Mouse (Mus musculus) heart, postnatal 25 days (tissue): ENCODE measurements around the gene Cdh4. TPM values are rescaled to one million over a fixed set of nuclear protein-coding genes. Genes with fewer than 3 reads are reported as not detected.

Experiments
- DNase-seq: peaks from one replicate; pipeline ENCODE4 v3.0.0; 2022; ENCODE audit warnings: low spot score
- intact Hi-C: fragments of 180-260 bp; cut with DNase I; formaldehyde crosslinking; loops from one replicate; pipeline ENCODE4 v1.15.1; 2025
- total RNA-seq, 2 experiments: library from RNA; stranded (reverse); gene quantifications; 2 replicates each; pipeline ENCODE4 v1.2.3; 2021

Gene Cdh4
- total RNA-seq, 2 experiments from 2014 or later, result 0.44 to 0.61 TPM

- no peak for DNase-seq
- intact Hi-C loops, result no loop called here
Observed at GRCm38 (mm10) chr2:179581058-179581457, 138.8 kb downstream of the Cdh4 start.

- intact Hi-C loops, result no loop called here
- no peak for DNase-seq
Observed at GRCm38 (mm10) chr2:179582966-179583365, 140.7 kb downstream of the Cdh4 start.

DNA sequence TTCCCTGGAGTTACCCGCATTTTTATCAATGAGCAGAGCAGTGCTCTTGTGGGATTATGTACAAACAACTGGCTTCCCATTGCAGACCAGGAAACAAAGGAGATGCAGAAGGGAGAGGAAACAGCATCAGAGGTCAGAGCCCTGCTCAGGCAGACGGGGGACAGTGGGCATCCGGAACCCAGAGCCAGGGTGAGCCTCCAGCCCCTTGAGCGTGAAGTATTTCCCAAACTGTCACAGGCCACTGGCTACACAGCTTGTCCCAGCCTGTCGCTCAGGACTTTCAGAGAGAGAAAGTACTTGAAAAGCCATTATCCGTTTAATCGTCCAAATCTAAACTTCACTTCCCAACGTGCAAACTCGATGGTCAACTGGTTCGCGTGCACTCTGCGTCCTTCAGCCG, 142.4 kb downstream of the Cdh4 start:
- intact Hi-C loops, result no loop called here

DNA sequence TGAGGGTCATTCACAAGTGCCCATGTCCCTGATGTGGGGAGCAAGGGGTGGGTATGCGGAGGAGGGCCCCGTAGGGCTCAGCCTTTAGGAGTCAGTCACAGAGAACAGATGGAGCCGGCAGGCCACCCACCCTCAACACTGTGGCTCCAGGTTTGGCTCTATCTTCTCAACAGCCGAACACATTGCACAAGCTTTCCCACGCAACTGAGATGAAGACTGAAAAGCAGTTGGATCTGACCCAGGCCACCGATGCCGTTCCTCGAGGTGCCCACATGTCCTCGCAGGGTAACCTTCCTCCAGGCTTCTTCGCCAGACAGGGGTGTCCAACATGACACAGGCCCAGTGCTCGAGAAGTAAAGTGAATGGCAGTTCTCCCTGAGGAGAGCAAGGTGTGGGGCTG, 144.2 kb downstream of the Cdh4 start:
- DNase-seq, result no peak
- intact Hi-C loops, result no loop called here

More for the DNA sequence above, 142.4 kb downstream of the Cdh4 start:
- DNase-seq, result no peak

- no peak for DNase-seq
- intact Hi-C loops, result no loop called here
Observed at GRCm38 (mm10) chr2:179587069-179587468, 144.8 kb downstream of the Cdh4 start.

DNA sequence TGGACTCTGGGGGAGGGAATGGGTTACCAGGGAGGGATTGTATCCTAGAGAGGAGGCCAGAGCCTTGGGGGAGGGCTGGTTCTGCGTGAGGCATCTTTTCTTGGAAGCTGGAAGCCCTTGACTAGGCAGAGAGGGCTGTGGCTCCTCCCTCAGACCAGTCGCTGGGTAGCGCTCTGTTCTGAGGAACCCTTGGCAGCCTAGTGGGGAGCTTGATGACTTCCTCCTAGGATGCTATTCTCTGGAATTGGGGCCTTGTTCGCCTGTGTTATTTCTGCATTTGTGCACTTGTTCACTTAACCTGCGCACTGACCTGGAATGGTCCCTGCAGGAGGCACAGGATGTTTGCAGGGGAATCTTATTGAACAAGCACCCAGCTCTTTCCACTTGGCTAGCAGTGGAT, 149.4 kb downstream of the Cdh4 start:
- intact Hi-C loops, result no loop called here
- DNase-seq, result no peak

GRCm38 (mm10) chr2:179595013-179595412, 152.8 kb downstream of the Cdh4 start:
- no peak for DNase-seq
- intact Hi-C loops, result no loop called here

GRCm38 (mm10) chr2:179598886-179599285, 156.7 kb downstream of the Cdh4 start:
- intact Hi-C loops, result no loop called here
- DNase-seq, result no peak

DNA sequence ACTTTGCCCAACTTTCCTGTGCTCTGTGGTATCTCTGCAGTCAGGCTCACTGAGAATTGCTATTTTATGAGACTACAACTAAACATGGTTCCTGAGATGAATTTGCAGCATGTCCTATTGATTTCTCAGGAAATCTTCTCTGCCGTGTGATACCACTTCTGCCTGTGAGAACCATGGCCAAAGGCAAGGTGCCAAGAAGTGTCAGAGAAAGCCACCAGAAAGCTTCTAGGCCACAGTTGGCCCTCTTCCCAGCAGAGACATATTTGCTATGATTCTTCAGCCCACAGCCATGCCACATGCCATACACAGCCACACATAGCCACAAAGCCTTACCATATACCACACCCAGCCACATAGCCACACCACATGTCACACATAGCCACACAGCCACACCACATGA, 157.7 kb downstream of the Cdh4 start:
- no peak for DNase-seq
- intact Hi-C loops, result no loop called here

- intact Hi-C loops, result no loop called here
- no peak for DNase-seq
Observed at GRCm38 (mm10) chr2:179600347-179600746, 158.1 kb downstream of the Cdh4 start.

DNA sequence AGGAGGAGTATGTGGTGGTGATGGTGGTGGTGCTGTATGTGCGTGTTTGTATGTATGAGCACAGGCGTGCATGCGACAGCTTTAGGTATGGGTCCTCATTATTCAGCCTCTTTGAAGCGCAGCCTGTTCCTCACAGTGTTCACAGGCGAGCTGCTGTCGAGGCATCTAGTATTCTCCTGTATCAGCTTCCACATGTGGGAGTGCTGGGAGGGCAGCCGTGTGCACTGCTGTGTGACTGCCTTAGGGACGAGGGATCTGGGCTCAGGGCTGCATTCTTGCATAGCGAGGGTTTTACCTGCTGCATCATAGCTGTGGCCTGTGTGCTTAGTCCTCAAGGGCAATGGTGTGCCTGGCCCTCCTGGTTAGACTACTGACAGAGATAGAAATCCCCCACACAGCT, 158.9 kb downstream of the Cdh4 start:
- intact Hi-C loops, result no loop called here
- DNase-seq, result no peak

DNA sequence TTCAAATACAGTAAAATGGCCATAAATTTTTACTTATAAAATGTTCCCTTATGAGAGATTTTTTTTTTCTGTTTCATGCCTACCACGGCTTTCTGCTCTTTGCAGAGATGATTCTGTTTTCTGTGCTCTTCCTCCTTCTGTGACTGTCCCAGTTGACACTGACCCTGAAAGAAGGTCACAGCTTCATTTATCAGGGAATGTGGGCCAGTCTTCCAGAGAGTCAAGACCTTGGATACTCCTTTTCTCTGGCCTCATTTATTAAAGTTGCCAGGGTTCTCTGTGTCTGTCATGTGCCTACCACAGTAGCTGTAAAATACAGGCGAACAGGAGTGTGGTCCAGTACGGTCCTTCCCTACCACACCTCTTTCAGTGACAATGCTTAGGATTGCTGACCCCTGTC, 162.5 kb downstream of the Cdh4 start:
- intact Hi-C loops, result no loop called here
- no peak for DNase-seq

GRCm38 (mm10) chr2:179605255-179605654, 163.0 kb downstream of the Cdh4 start:
- DNase-seq, result no peak
- intact Hi-C loops, result no loop called here

- intact Hi-C loops, result no loop called here
- no peak for DNase-seq
Observed at GRCm38 (mm10) chr2:179606341-179606740, 164.1 kb downstream of the Cdh4 start.

DNA sequence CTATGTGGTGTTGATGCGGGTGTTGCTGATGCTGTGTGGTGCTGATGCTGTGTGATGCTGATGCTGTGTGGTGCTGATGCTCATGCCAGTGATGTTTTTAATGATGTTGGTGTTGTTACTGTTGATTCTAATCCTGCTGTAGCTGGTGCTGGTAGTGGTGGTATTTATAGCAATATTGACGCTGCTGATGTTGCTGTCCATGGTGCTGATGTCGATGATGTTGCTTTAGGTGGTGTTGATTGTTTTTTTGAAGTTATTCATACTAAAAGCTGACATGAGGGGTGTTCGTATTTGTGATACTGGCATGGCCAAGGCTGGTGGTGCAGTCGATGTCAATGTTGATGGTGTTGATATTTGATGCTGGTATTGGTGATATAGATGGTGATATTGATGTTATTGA, 173.7 kb downstream of the Cdh4 start:
- DNase-seq, result no peak

GRCm38 (mm10) chr2:179623643-179624473, 181.6 kb downstream of the Cdh4 start:
- intact Hi-C loops, result no loop called here
- no peak for DNase-seq

More for the DNA sequence above, 173.7 kb downstream of the Cdh4 start:
- intact Hi-C loops, result no loop called here

DNA sequence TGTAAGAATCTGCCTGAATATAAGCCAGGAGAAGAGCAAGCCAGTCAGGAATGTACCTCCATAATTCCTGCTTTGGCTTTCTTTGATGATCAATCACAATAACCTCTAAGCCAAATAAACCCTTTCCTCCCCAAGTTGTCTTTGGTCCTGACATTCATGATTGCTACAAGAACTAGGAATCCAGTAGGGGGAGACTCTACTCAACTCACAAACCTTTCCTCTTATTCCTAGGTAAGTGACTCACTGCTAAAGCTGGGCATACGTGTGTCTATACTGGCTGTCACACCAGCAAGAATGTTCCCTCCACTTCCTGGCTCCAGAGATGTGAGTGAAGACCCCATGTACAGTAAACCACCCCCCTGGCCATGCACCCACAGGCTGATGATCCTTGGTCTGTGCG, 185.3 kb downstream of the Cdh4 start:
- no peak for DNase-seq
- intact Hi-C loops, result no loop called here

DNA sequence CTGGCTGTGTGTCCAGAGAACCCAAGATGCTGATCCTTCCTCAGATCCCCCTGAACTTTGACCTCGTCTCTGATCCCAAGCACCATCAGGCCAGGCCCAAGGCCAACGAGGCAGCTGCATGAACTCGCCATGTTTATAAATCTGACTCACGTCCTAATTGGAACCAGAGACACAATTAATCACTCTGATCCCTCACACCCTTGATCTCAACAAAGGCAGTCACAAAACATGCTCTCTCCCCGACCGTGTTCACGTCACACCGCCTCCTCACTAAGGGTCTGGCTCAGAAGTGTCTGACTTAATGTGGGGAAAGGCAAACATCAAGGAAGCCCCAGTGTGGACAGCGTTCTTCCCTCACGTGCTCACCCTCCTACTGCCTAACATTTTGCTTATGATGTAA, 188.5 kb downstream of the Cdh4 start:
- intact Hi-C loops, result no loop called here
- DNase-seq, result no peak

GRCm38 (mm10) chr2:179640576-179641301, 198.5 kb downstream of the Cdh4 start:
- no peak for DNase-seq
- intact Hi-C loops, result no loop called here

DNA sequence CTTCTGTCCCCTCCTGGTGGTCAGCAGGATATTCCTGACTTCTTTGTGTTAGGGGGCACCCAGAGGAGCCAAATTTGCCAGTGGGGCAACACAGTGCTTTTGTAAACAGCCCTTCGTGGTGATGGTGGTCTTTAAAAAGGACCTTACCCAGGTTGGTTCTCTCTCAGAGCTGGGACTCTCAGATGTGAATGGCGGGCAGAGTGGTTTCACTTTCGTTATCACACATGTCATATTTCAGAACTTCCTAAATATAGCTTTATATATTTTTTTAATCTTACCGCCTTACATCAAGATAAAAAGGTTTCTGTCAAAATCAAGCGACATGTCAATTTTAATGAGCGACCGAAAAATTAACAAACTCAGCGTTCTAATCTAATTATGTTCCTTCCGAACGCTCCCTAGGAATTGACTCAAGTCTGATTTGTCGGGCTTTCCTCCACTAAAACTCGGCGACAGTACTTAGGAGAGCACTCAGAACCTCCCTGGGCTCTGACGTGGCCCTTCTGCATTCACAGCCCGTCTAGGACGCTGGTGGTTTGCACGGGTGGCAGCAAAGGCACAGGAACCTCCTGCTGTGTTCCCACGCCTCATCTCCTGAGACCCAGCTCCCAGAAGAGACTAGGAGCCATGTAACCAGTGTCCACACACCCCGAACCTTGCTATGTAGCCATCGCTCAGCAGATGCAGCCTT, 206.5 kb downstream of the Cdh4 start:
- intact Hi-C loops, result no loop called here
- no peak for DNase-seq

DNA sequence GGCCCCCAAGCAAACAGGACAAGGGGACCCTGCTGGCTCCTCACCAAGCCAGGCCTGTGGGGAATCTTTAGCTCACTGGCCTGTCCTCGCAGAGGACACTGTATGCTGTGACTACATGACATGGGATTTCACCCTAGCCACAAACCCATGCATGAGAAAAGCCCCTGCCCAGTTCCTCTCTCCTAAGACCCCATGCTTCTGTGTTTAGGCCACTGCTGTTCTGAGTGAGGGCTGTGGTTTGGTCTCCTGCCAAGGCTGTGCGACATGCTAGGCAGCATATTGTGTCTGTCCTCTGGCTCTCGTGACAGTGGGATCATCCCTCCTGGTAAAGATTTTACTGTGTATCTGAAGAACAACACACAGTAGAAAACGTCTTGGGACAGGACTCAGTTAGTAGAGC, 207.1 kb downstream of the Cdh4 start:
- intact Hi-C loops, result no loop called here

More for the DNA sequence above, 207.1 kb downstream of the Cdh4 start:
- no peak for DNase-seq
